Mouse (Mus musculus): ENCODE results near the gene Rfc2.
"Not testable (repeated sequence)": the region's sequence is repeated elsewhere in the genome, so short reads cannot be mapped to it uniquely, and the experiment has no call there.

The Rfc2 gene

DNA sequence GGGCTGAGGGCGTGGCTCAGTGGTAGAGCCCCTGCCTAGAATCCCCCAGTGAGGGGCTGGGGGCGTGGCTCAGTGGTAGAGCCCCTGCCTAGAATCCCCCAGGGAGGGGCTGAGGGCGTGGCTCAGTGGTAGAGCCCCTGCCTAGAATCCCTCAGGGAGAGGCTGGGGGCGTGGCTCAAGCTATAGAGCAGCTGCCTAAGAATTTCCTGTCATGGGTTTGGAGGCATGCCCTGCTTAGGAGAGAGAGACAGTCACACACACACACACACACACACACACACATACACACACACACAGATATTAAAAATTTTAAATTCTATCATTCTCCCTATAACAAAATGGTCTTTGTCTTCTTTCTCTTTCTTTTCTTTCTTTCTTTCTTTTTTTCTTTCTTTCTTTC lies 67.8 kb downstream of the Rfc2 start:
- DNase-seq (ENCODE audit: low spot score in 2 of 2) = not testable (repeated sequence)

DNA sequence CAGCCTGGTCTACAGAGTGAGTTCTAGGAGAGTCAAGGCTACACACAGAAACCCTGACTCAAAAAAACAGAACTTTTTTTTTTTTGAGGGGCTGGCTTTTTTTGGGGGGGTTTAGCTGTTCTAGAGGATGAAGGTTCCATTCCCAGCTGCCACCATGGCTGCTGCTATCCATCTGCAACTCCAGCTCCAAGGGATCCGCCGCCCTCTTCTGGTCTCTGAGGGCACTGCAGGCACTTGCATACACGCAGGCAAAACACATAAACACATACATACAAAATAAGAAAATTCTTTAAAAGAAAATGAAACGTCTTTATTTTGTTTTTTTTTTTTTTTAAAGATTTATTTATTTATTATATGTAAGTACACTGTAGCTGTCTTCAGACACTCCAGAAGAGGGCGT lies 69.8 kb downstream of the Rfc2 start:
- no peak for DNase-seq (ENCODE audit: low spot score in 2 of 2)
